Mouse (Mus musculus): ENCODE measurements at regions not wholly inside any gene's neighbourhood (a gene's known extent, or its start where the extent isn't known, plus 50 kb on each side); places are given as distances from the start of the nearest gene placed in this dataset.

DNA sequence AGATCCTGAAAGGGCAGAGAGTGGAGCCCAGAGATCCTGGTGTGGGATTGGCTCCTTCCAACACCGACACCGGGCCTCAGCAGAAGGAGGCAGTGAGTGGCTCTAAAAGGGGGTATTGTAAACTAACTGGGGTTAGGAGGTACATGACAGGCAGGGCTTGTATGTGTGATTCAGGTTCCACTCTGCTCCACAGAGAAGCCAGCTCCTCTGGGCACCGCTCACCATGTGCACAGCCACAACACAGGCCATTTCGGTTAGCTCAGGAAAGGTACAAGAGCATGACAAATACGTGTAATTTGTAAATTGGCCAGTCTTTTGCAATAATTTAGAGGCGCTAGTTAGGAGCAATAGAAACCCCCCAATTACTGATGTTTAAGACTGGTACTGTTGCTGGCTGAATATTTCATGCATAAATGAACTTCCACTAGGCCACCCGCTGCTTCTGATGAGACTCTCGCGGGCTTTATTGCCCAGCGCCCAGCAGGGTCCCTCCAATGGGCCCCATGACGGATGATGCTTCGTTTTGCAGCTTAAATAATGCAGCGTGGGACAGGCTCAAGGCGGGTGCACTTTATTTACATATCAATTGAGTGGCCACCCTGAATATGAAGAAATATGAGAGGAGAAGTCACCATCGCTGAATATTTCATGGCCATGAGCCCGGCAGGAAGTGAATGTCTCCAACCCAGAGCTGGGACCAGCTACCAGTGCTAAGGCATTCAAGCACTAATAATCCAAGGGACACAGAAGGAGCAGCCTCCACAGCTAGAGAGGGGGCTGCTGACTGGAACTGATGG, 136.9 kb upstream of the Mafb start:
- DNase-seq (ENCODE audit: extremely low spot score in 1 of 2, low spot score in 2 of 2): no peak
- intact Hi-C loops (cut with DNase I): no loop called here

DNA sequence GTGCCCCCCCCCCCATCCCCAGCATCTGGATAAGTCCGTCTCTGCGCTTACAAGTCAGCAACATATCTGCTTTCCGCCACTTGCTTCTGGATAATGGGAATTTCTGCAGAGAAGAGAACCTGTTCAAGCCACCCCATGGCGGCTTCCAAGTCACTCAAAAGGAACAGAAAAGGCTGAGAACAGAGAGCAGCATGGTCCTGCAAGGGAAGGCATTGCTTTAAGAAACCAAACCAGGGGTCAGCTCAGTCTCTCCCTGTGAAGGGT, 137.5 kb upstream of the Mafb start:
- no peak for DNase-seq (ENCODE audit: extremely low spot score in 1 of 2, low spot score in 2 of 2)
- intact Hi-C loops (cut with DNase I): no loop called here

DNA sequence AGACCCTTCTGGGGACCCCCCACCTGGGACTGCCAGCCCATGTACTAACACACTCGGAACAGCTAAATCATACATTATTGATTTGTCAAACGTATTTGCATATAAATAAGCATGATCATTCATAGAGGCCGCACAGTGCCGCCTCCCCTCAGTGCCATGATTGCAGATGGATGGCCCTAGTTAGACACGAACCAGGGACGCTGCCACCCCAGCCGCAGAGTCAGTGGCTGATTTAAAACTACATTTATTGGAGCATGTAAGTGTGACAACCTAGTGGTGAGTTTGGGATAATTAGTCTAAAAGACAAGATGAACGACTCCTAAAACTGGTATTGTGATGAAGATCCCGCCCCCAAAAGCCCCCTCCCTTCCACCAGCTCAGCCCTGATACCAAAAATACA, 138.3 kb upstream of the Top1 start:
- intact Hi-C loops (cut with DNase I): no loop called here
- DNase-seq (ENCODE audit: extremely low spot score in 1 of 2, low spot score in 2 of 2): no peak

DNA sequence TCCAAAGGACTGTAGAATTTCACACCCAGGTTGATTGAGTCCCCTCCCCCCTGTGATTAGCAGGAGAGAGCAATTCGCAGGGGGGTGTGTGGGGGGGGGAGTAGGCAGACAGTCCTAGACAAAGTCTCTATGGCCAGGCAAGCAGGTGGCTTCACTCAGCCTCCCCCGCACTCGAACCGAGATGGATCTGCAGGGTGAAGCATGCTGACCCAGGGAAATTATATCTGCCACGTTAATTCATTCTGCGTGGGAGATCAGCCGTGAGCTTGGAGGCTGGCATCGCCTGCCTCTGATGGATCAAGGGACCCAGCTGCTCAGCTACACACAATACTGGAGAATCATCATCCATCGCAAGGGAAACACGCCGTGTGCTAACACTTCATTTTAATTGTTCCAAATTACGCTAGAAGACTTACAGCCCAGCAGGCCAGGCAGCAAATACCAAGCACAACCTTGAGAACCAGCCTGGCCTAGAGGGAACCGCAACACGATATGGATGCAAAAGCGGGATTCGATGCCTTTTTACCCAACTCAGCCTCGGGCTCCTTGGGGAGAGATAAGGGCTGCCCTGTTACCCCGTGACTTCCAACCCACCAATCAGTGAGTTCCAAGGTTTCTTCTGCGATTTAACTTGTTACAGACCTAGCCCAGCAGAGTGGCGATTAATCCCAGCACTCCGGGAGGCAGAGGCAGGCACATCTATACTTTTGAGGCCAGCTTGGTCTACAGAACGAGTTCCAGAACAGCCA, 137.7 kb upstream of the Top1 start:
- intact Hi-C loops (cut with DNase I): no loop called here
- no peak for DNase-seq (ENCODE audit: extremely low spot score in 1 of 2, low spot score in 2 of 2)

DNA sequence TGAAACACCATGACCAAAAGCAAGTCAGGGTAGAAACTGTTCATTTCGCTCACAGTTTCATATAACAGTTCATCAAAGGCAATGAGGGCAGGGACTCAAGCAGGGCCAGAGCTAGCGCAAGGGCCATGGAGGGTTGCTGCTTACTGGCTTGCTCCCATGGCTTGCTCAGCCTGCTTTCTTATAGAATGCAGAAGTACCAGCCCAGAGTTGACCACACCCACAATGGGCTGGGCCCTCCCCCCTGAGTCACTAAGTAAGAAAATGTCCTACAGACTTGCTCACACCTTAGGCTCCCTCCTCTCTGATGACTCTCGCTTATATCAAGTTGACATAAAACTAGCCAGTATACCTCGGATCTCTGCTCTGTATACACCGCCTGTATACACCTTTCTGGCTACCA, 135.5 kb upstream of the Top1 start:
- no peak for DNase-seq (ENCODE audit: extremely low spot score in 1 of 2, low spot score in 2 of 2)
- intact Hi-C loops (cut with DNase I): no loop called here

DNA sequence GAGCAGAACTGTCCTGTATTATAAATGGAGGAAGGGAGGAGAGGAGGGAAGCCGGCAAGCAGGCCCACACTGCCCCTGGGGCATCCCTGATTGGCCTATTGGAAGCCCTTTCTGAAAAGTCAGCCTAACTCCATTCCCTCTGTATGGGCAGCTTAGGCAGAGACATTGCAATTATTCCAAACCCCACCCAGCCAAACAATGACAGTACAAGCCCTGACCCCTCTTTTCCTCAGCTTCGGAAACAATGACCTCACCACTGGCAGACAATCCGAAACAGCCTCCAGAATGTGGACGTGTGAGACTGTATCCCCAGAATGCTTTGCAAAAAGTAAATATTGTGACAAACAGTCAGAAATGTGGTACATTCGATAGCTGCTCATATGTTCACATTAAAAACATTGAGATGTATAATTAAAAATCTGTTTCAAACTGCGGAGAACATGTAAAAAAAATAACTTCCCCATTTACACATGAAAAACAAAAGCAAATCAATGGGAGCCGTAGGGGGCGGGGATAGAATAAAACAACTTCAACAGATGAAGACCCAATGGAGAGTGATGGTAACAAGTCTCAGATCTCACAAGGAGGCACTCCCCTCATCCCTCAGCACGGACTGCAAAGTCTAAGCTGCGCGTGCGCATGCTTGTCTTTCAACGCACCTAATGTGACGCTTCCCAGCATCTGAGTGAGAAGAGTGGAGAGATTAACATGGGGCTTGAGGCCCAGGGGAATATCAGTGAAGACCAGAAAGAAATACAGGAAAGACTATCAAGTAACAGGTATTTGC, 134.9 kb upstream of the Top1 start:
- no peak for DNase-seq (ENCODE audit: extremely low spot score in 1 of 2, low spot score in 2 of 2)
- intact Hi-C loops (cut with DNase I): no loop called here

DNA sequence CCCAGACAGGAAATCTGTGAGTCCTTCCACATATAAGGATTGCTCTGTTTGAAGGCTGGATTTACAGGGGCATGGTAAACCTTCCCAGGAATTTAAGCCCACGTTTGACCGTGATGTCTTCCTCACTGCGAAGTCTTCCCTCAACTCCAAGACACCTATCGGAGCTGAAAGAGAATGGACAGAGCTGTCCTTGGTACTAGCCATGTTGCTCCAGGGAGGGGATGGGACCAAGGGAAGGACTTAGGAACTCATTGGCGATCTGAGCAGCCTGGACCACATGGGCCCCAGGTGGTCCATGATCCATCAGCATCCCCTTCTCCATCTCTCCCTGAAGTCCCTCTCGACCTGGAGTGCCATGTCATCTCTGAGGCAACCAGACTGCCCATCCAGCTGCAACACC, 130.1 kb upstream of the Top1 start:
- DNase-seq (ENCODE audit: extremely low spot score in 1 of 2, low spot score in 2 of 2): no peak
- intact Hi-C loops (cut with DNase I): no loop called here

DNA sequence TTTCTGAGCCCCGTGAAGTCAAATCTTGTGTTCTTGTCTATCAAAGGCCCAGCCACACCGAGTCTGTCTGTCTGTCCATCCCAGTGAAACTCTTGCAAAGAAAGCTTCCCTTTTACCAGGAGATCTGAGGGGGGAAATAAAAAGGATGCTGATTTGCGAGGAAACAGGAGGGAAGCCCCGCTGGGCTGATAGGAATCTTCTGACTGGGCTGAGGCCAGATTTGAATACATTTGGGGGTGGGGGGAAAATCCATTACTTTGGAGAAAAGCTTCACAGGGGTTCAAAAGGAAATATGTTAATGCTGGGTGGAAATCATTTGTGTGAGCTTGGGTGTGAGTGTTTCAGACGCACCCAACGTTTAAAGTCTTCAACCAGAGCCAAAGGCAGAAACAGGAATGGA, 129.2 kb upstream of the Top1 start:
- intact Hi-C loops (cut with DNase I): no loop called here
- DNase-seq (ENCODE audit: extremely low spot score in 1 of 2, low spot score in 2 of 2): no peak

DNA sequence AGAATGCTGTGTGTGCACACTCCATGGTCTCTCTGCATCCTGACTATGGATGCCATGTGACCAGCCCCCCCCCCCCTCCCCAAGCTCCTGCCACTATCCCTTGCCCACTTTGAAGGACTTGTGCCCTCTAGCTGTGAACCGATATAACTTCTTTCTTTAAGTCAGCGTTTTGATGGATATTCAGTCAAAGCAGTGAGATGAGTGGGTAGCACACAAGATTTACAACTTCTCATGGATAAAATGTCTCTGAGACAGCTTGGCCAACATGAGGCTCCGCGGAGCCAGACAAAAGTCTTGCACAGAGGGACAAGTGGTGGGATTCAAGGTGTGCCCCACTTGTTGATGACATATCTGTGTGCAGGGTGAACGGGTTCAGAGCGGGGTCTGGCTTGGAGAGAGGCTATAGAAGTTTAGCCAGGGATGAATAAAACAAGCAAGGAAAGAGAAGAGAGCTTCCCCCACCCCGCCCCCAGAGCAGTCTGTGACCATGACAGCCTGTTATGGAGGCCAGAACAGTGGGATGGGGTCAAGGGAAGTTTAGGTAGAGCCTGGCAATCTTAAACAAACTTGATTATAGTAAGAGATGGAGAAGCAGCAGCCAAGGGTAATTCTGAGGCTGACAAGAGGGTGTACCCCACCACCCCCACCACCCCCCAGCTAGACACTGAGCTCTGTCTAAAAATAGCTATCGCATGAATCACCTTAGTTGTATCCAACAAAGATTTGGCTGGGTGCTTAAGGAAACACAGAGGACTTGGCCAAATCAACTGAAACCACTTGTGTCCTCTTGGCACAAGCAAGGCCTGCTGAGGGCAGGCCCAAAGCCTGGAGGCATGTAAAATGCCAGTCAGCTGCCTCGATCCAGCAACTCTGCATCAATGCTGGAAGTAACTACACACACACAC, 120.1 kb upstream of the Top1 start:
- intact Hi-C loops (cut with DNase I): no loop called here
- DNase-seq (ENCODE audit: extremely low spot score in 1 of 2, low spot score in 2 of 2): no peak

DNA sequence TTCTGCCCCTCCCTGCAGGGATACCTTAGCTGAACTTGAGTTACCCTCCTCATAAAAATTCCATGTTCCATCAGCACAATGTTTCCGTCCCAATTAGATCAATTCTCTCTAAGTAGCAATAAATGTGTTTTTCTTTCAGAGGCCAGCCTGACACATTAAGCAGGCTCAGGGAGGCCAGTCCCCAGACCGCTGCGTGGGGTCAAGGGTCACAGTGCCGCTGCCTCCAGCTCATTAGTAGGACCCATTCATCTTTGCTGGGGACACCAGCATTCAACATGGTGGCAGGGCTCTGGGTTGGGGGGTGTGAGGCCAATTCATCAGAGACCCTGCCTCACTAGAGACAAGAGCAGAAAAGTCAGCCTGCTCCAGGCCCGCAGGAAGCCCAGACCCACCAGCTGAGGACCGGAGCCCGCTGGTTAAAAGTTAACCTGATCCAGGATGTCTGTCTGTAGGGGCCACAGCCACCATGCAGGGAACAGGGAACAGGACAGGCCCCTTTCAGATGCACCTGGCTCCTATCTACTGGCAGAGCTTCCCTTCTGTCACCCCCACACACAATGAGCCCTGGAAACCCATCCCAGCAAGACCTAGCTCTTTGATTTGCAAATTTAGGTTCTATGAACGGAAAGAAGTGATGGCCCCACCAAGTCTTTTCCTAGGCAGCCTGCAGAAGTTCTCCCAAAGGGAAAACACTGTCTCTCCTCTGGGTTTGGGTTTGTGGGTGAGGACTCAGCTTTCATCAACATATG, 119.1 kb upstream of the Top1 start:
- intact Hi-C loops (cut with DNase I): no loop called here
- no peak for DNase-seq (ENCODE audit: extremely low spot score in 1 of 2, low spot score in 2 of 2)

DNA sequence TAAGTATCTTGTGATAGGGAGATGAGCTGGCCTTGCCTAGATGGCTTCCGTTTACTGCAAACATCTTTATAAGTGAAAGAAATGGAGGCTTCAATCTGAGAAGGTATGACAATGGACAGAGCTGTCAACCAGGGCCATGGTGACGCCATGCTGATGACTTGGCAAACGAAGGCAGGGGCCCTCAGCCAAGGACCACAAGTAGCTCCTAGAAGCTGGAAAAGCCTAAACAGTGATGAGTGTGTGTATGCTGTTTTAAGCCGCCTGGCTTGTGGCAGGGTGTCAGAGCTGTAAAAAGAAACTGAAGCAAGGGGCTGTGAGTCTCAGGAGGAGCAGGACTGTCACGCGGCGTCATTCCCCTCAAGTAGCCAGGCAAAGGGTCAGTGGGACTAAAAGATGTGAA, 116.4 kb upstream of the Top1 start:
- intact Hi-C loops (cut with DNase I): no loop called here
- peak in 1 of 2 experiments; percentile 4 for DNase-seq (ENCODE audit: extremely low spot score in 1 of 2, low spot score in 2 of 2)

DNA sequence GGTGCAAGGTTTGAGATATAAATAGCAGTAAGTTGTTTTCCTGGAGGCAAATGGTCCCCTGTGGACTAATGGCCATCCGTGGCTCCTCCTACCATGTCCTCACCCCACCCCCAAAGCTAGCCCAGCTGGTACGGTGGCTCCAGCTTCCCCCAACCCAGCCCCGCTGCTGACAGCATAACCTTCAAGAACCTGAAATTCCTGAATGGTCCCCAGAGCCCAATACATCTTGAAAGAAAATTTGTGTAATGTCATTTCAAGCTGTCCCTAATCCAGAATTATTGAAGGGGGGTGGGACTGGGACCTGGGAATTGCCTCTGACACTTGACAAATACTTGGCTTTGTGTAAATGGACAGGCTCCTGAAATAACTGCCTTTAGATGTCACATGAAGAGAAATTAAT, 115.3 kb upstream of the Top1 start:
- DNase-seq (ENCODE audit: extremely low spot score in 1 of 2, low spot score in 2 of 2): no peak
- intact Hi-C loops (cut with DNase I): no loop called here

DNA sequence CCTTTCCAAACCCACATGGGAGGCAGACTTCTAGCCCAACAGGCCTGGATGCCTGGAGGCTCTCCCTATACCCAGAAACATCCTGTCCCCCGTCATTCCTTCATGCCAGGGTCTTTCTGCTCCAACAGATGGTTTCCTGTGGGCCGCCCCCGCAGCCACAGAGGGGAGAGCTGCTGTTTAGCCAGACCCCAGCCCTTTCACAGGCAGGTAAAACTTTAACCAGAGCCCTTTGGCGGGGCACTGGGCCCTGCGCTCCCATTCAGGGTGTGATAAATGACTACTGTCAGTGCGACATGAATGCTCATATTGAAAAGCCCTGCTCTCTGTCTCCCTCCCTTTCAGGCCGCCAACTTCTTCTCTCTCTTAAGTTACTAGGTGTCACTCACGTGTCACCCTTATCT, 108.4 kb upstream of the Top1 start:
- no peak for DNase-seq (ENCODE audit: extremely low spot score in 1 of 2, low spot score in 2 of 2)
- intact Hi-C loops (cut with DNase I): no loop called here

DNA sequence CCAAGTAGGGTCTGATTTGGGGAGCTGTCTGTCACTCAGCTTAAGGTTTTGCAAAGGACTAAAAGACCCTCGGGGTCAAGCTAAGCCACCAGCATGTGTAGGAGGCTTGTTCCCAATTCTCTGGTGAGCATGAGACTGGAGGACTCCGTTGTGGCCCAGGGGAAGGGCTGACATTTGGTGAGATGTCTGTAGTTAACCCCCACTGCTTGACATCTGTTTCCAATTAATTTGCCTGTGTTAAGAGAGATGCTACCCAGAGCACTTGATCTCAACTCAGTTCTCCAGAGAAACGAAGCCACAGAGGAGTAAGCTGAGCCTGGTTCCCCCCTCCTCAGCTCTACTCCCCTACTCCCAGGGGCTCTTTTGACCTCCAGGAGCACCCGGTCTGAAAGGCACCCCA, 100.2 kb upstream of the Top1 start:
- intact Hi-C loops (cut with DNase I): no loop called here
- no peak for DNase-seq (ENCODE audit: extremely low spot score in 1 of 2, low spot score in 2 of 2)

DNA sequence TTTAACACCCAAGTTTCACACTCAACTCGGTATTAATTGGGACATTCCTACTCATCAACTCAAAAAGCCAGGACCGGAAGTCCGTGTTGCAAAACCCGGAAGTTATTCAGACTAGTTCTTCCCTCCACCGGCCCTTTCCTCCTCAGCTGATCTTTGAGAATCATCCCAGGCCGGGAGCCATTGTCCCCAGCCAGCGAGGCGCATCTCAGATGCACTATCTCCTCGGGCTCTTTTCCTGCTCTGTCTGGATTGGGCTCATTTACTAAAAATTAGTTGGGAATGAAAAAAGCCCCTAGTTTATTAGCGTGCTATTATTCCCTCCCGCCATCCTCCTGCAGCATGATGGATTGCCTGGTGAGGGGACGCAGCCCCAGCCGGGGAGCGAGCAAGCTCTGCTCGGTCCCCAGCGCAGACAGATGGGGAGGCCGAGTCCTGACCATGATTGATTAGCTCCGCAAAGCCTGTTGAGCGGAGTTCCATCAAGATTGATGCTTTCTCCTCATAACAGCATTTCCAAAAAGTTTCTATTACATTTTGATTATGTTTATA, 93.5 kb upstream of the Top1 start:
- no peak for DNase-seq (ENCODE audit: extremely low spot score in 1 of 2, low spot score in 2 of 2)
- intact Hi-C loops (cut with DNase I): no loop called here

DNA sequence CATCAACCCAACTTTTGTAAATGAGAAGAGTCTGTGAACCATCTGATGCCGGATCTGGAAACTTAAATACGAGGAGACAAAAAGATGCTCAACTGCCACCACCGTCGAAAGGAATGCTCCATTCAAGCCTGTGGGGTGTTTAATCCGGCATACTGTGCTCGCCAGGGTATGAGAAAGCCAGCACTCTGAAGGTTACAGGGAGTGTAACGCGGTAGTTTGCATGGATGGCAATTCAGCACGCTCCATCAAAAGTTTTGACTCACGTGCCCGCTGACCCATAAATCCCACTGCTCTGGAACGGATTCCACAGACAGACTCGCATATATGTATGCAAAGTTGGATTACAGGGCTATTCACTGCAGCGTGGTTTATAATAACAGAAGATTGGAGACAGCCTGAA, 84.0 kb upstream of the Top1 start:
- intact Hi-C loops (cut with DNase I): no loop called here
- no peak for DNase-seq (ENCODE audit: extremely low spot score in 1 of 2, low spot score in 2 of 2)

DNA sequence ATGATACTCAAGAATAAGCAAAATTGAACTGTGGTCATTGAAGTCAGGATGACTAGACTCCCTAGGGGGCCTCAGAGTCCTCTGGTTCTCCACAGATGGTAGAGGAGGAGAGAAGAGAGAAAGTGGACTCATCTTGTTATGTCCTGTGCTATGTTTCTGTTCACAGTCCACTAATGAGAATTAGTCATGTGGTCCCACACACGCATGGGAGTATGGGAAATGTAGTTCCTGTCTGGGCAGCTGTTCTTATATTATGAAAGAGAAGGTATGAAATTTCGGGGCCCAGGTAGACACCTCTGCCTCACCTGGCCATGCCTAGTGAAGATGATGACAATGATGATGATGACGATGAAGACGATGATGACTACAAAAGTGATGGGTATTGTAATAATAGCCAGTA, 77.9 kb upstream of the Top1 start:
- DNase-seq (ENCODE audit: extremely low spot score in 1 of 2, low spot score in 2 of 2): no peak
- intact Hi-C loops (cut with DNase I): no loop called here

DNA sequence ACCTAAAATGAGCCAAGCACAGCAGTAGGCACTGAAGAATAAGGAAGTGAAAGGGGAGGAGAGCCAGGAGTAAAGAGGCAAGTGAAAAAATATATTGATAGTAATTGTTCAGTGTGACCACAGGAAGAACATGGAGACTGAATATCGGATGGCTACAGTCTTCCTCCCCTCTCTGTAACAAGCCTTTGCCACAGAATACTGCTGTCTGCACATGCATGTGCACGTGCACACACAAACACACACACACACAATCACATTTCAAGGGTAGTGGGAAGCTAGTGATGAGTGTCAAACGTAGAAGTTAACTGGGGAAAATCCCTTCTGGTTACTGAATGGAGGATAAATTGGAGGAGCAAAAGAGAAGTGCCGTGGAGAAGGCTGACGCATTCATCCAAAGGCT, 76.2 kb upstream of the Top1 start:
- no peak for DNase-seq (ENCODE audit: extremely low spot score in 1 of 2, low spot score in 2 of 2)
- intact Hi-C loops (cut with DNase I): no loop called here

All from left cerebral cortex, postnatal 10 days (tissue).